Mouse (Mus musculus) bone marrow macrophage, adult 2 months (primary cell): ENCODE data around the gene Esx1. TPM values are rescaled to one million over a fixed set of nuclear protein-coding genes. Genes with fewer than 3 reads are reported as not detected.

ENCODE experiments used
- H3K27ac ChIP-seq: 2 replicates; pipeline ENCODE4 v1.5.1; 2012; ENCODE audit warnings: low read depth, low read length; ENCODE audit not compliant: insufficient read depth
- H3K4me1 ChIP-seq: 2 replicates; pipeline ENCODE4 v1.6.1; 2012; ENCODE audit warnings: low read length; ENCODE audit not compliant: control insufficient read depth, insufficient read depth
- H3K4me3 ChIP-seq: 2 replicates; pipeline ENCODE4 v1.5.1; 2012; ENCODE audit warnings: mild to moderate bottlenecking, low read length, moderate library complexity; ENCODE audit not compliant: insufficient read depth
- CTCF ChIP-seq: IDR thresholded peaks from 2 replicates; pipeline ENCODE4 v1.5.1; 2012; ENCODE audit warnings: low read depth, mild to moderate bottlenecking, low read length, moderate library complexity
- POLR2A ChIP-seq: IDR thresholded peaks from 2 replicates; pipeline ENCODE4 v1.6.1; 2012; ENCODE audit warnings: mild to moderate bottlenecking, low read depth, low read length, borderline replicate concordance
- polyA plus RNA-seq: library from polyadenylated mRNA; stranded (reverse); fragments of >200 nt; gene quantifications from 2 replicates; pipeline ENCODE4 v1.2.4, GENCODE M21; 2012; ENCODE audit not compliant: missing spikeins, insufficient read depth, insufficient read length

Gene Esx1
- polyA plus RNA-seq, result 0.48 TPM in 1 of 2 replicates, not detected in the other

DNA sequence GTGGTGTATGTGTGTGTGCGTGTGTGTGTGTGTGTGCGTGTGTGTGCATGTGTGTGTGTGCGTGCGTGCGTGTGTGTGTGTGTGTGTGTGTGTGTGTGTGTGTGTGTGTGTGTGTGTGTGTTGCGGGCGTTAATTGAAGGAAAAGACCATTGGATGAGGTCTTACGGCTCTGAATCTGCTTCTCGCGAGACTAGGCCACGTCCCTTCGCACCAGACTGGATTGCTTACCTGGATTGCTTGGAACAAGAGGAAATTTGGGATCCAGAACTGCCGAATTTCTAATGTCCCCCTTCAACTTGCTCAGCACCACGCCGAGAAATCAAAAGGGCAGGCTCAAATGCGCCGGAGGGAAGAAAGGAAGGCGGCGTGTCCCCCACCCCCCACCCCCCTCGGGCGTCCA, at the start of gene Esx1:
Gene Esx1, minus strand, starts transcription at position 366 of the 400 bp plus-strand sequence.
- no peak within 1 kb of the TSS for H3K27ac ChIP-seq
- H3K4me3 ChIP-seq, result peak within 1 kb of the TSS; percentile 33
- TF ChIP-seq CTCF, result no peak
- TF ChIP-seq POLR2A, result no peak
- no peaks in the 10 kb centered on the region for H3K4me1 ChIP-seq

DNA sequence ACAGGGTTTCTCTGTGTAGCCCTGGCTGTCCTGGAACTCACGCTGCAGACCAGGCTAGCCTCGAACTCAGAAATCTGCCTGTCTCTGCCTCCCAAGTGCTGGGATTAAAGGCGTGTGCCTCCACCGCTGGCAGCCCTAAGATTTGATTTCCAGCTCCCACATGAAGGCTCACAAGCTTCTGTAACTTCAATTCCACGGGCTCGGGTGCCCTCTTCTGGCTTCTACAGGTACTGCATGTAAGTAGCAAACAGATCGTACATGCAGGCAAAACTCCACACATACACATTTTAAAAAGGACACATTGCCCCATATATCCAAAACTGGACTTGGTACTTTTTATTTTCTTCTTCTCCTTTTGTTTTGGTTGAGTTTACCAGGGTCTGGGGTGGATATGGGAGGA, 48.1 kb upstream of the Esx1 start:
- TF ChIP-seq POLR2A, result no peak
- TF ChIP-seq CTCF, result no peak
- Histone ChIP-seq H3K27ac (no peak overlapping the region), H3K4me3 (no peak overlapping the region), H3K4me1 (peaks cover 2% of the 10 kb centered on the region; the same call in 1 of the 2 replicates)

GRCm38 (mm10) chrX:137167658-137168057, 45.8 kb upstream of the Esx1 start:
- TF ChIP-seq CTCF, result no peak
- TF ChIP-seq POLR2A, result no peak
- Histone ChIP-seq H3K4me1 (no peaks in the 10 kb centered on the region), H3K4me3 (no peak overlapping the region), H3K27ac (no peak overlapping the region)

- no peak overlapping the region for H3K27ac ChIP-seq
- no peak overlapping the region for H3K4me3 ChIP-seq
- H3K4me1 ChIP-seq, result no peaks in the 10 kb centered on the region
- TF ChIP-seq CTCF, result no peak
- TF ChIP-seq POLR2A, result no peak
These were observed 43.7 kb upstream of the Esx1 start for GRCm38 (mm10) chrX:137165621-137166020.

GRCm38 (mm10) chrX:137162700-137163099, 40.8 kb upstream of the Esx1 start:
- no peak overlapping the region for H3K27ac ChIP-seq
- no peak for TF ChIP-seq POLR2A
- no peak for TF ChIP-seq CTCF
- H3K4me1 ChIP-seq, result no peaks in the 10 kb centered on the region
- no peak overlapping the region for H3K4me3 ChIP-seq

DNA sequence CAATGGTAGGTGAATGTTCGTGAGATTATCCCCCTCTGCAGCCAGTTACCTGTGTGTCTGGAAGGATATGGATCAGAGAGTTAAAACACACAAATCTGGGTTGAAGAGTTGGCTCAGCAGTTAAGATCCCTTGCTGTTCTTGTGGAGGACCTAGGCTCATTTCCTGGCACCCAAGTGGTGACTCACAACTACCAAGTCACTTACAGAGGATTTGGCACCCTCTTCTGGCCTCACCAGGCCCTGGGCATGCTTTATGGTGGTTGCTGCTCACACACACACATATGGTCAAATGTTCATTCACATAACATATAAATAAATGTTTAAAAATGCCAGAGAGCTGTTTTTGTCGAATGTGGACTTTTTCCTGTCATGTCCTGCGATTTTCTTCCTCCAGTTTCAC, 39.1 kb upstream of the Esx1 start:
- TF ChIP-seq POLR2A, result no peak
- no peak overlapping the region for H3K4me3 ChIP-seq
- H3K27ac ChIP-seq, result no peak overlapping the region
- H3K4me1 ChIP-seq, result no peaks in the 10 kb centered on the region

- Histone ChIP-seq H3K4me1 (no peaks in the 10 kb centered on the region), H3K4me3 (no peak overlapping the region), H3K27ac (no peak overlapping the region)
- no peak for TF ChIP-seq CTCF
- no peak for TF ChIP-seq POLR2A
These were observed 27.2 kb upstream of the Esx1 start for GRCm38 (mm10) chrX:137149050-137149449.

GRCm38 (mm10) chrX:137144674-137145073, 22.8 kb upstream of the Esx1 start:
- no peaks in the 10 kb centered on the region for H3K4me1 ChIP-seq
- no peak overlapping the region for H3K4me3 ChIP-seq
- no peak overlapping the region for H3K27ac ChIP-seq
- TF ChIP-seq POLR2A, result no peak
- 0 out of 2 replicates have a peak, but pooled peaks have one; percentile 29 for TF ChIP-seq CTCF

DNA sequence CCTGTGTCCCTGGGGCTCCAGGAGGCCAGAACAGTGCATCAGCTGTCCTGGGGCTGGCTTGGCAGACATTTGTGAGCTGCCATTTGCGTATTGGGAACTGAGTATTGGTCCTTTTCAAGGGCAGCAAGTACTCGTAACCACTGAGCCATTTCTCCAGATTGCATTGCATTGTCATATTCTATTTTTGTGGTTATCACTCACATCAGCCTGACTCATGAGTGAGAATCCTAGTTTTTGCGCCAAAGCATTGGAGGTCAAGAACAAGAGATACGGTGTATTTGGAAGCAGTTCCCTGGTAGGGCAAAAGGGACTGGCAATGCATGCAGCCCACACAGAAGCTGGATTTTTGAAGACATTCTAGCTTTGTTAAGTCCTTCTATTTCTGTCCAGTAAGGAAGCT, 21.8 kb upstream of the Esx1 start:
- no peak overlapping the region for H3K27ac ChIP-seq
- TF ChIP-seq POLR2A (no peak), CTCF (no peak)
- no peak overlapping the region for H3K4me3 ChIP-seq
- H3K4me1 ChIP-seq, result no peaks in the 10 kb centered on the region

- TF ChIP-seq CTCF (no peak), POLR2A (no peak)
- Histone ChIP-seq H3K27ac (no peak overlapping the region), H3K4me3 (no peak overlapping the region), H3K4me1 (no peaks in the 10 kb centered on the region)
These were observed 20.7 kb upstream of the Esx1 start for GRCm38 (mm10) chrX:137142546-137142945.

DNA sequence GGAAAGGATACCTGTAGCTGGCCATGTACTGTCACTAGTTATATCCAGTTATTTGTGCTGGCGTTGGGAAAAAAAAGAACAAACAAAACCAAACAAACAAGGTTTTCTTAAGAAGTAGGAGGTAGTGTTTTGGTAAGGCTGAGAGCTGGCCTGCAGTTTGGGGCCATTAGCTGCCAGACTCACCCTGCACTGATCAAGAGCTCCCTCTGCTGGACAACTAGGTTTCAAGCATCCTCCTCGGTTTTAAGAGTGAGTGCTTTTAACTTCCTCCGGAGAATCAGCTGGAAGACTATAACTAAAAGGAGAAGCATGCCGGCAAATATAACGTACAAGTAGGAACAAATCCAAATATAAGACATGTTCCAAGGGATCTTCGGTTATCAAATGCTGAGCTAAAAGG, 19.8 kb upstream of the Esx1 start:
- Histone ChIP-seq H3K4me1 (no peaks in the 10 kb centered on the region), H3K4me3 (no peak overlapping the region), H3K27ac (no peak overlapping the region)
- TF ChIP-seq POLR2A (no peak), CTCF (peak; percentile 11; the same call in 1 of the 2 replicates)
